In genomic region chrX:37903727-37904126, GRCm38 (mm10) we compare ENCODE assay signal across 14 mouse cellular contexts. TPM values are rescaled to one million over a fixed set of nuclear protein-coding genes. Genes with fewer than 3 reads are reported as not detected.
DNase-seq lines count a peak whose midpoint lies in the region.
"Had no signal": no experiment of that assay in that cellular context is flagged by ENCODE, and none has a peak within 500 bp of the region (broad histone marks: within the 10 kb centered on the region; RNA-seq: fewer than 3 reads in every experiment).

No protein-coding gene starts in this region.

- peak; percentile 28 for DNase-seq in adrenal gland, postnatal 10 days
- DNase-seq in adrenal gland, postnatal 4 days (ENCODE audit: low spot score in 2 of 2): no peak
- DNase-seq in kidney, adult 9 months: peak; percentile 1
- no peak for DNase-seq in kidney, adult 8-10 months
- DNase-seq in 3T3-L1 (ENCODE audit: low read depth, low spot score): peak; percentile 9
- DNase-seq in embryo, embryonic 10.5 days (ENCODE audit: low spot score): peak; percentile 30
- DNase-seq in MN1 (ENCODE audit: low spot score): no peak
- DNase-seq in T-cell, adult 2 months (ENCODE audit: low spot score): no peak
- DNase-seq: kidney, adult 18-20 months had no signal

RNA-seq across cellular contexts. Expression of gene Rhox9, which starts 2.2 kb away (rescaled TPM):
- not detected for total RNA-seq in adrenal gland, postnatal 10 days (2021)
- total RNA-seq in adrenal gland, postnatal 4 days (2021): not detected
- total RNA-seq: common myeloid progenitor, adult 5-6 weeks; gastrocnemius, adult 18-20 months; left cerebral cortex, adult 18-20 months; liver, adult 2 months; monocyte, adult 5-6 weeks had no signal

RNA-seq across cellular contexts. Expression of gene Rhox7b, which starts 6.7 kb away (rescaled TPM):
- not detected for total RNA-seq in adrenal gland, postnatal 10 days (2021)
- not detected for total RNA-seq in adrenal gland, postnatal 4 days (2021)
- total RNA-seq: common myeloid progenitor, adult 5-6 weeks; gastrocnemius, adult 18-20 months; left cerebral cortex, adult 18-20 months; liver, adult 2 months; monocyte, adult 5-6 weeks had no signal

RNA-seq across cellular contexts. Expression of gene Rhox8, which starts 25.0 kb away (rescaled TPM):
- total RNA-seq in adrenal gland, postnatal 10 days (2021): not detected
- not detected for total RNA-seq in adrenal gland, postnatal 4 days (2021)
- total RNA-seq: common myeloid progenitor, adult 5-6 weeks; gastrocnemius, adult 18-20 months; left cerebral cortex, adult 18-20 months; liver, adult 2 months; monocyte, adult 5-6 weeks had no signal

Comparison
In these comparisons a context has a peak if more than half of its experiments do, and no peak if none do; other contexts are left out.
1. DNase-seq: peak in adrenal gland, postnatal 10 days (single experiment), kidney, adult 9 months (single experiment), 3T3-L1 (single experiment) and embryo, embryonic 10.5 days (single experiment); none in adrenal gland, postnatal 4 days (0 of 2), kidney, adult 8-10 months (0 of 2), MN1 (single experiment) and T-cell, adult 2 months (single experiment).